Mouse (Mus musculus): ENCODE results near the gene Hipk3.

GRCm38 (mm10) chr2:104409851-104410821 lies 84.1 kb downstream of the Hipk3 start:
- TF ChIP-seq EP300 (IDR thresholded peaks at IDR 0.05; ENCODE audit: low read depth): no peak
- no peak for TF ChIP-seq CTCF (IDR thresholded peaks at IDR 0.05; ENCODE audit: low read depth)
